Mouse (Mus musculus) forebrain, embryonic 15.5 days (tissue): ENCODE results near the gene Snx13. TPM values are rescaled to one million over a fixed set of nuclear protein-coding genes. Genes with fewer than 3 reads are reported as not detected.

Experiments used
- ATAC-seq: fragments of 200-750 bp; cut with Nextera tagmentation; replicated peaks from 2 replicates; pipeline ENCODE4 v1.8.0; 2017; ENCODE audit warnings: mild to moderate bottlenecking, moderate TSS enrichment, moderate library complexity
- H3K27ac ChIP-seq: fragments of 300-500 bp; sonication (generic); replicated peaks from 2 replicates; pipeline ENCODE4 v1.5.1; 2015; ENCODE audit warnings: mild to moderate bottlenecking, inconsistent platforms
- H3K27me3 ChIP-seq: fragments of 300-500 bp; sonication (generic); 2 replicates; pipeline ENCODE4 v1.6.1; 2015; ENCODE audit warnings: inconsistent platforms
- H3K36me3 ChIP-seq: fragments of 300-500 bp; sonication (generic); 2 replicates; pipeline ENCODE4 v1.6.1; 2015; ENCODE audit warnings: mild to moderate bottlenecking, inconsistent platforms
- H3K4me1 ChIP-seq: fragments of 300-500 bp; sonication (generic); 2 replicates; pipeline ENCODE4 v1.6.1; 2015; ENCODE audit warnings: inconsistent platforms
- H3K4me2 ChIP-seq: fragments of 300-500 bp; sonication (generic); replicated peaks from 2 replicates; pipeline ENCODE4 v1.6.1; 2015; ENCODE audit warnings: mild to moderate bottlenecking, inconsistent platforms
- H3K4me3 ChIP-seq: fragments of 300-500 bp; sonication (generic); 2 replicates; pipeline ENCODE4 v1.5.1; 2015; ENCODE audit warnings: mild to moderate bottlenecking, inconsistent platforms
- H3K9ac ChIP-seq: fragments of 300-500 bp; sonication (generic); replicated peaks from 2 replicates; pipeline ENCODE4 v1.6.1; 2015; ENCODE audit warnings: mild to moderate bottlenecking, inconsistent platforms
- H3K9me3 ChIP-seq: fragments of 300-500 bp; sonication (generic); 2 replicates; pipeline ENCODE4 v1.6.1; 2016; ENCODE audit warnings: inconsistent platforms
- WGBS: fragments of 180-500 bp; shearing (Covaris S2); methylation state at CpG from one replicate; pipeline ENCODE4 v1.1.7; 2015; ENCODE audit warnings: mixed read lengths; 5-methylcytosine and 5-hydroxymethylcytosine counted together
- polyA plus RNA-seq: library from polyadenylated mRNA; unstranded; fragments of >200 nt; fragmentation: Nextera tagmentation; extraction: Ambion mirVana; gene quantifications from 2 replicates; pipeline ENCODE4 v1.2.1, GENCODE M21; 2015

Gene Snx13
- 29.8 and 32.1 TPM in 2 replicates for polyA plus RNA-seq

- no peaks in the 10 kb centered on the region for H3K36me3 ChIP-seq
- no peaks in the 10 kb centered on the region for H3K9me3 ChIP-seq
- ATAC-seq: peak; percentile 99
- peak within 1 kb of the TSS; percentile 77 for H3K4me2 ChIP-seq
- WGBS: under 1% methylated on average over 44 of the region's 51 CpGs
- no peaks in the 10 kb centered on the region for H3K27me3 ChIP-seq
- peak within 1 kb of the TSS; percentile 95 for H3K9ac ChIP-seq
- H3K4me3 ChIP-seq: peak within 1 kb of the TSS; percentile 93
- H3K27ac ChIP-seq: peak within 1 kb of the TSS; percentile 97
- peaks cover 25% of the 10 kb centered on the region for H3K4me1 ChIP-seq
These were observed at the start of gene Snx13 for GRCm38 (mm10) chr12:35046999-35047319. Gene Snx13 (plus strand): TSS chr12:35047186.

- Histone ChIP-seq H3K36me3 (no peaks in the 10 kb centered on the region), H3K9ac (no peak overlapping the region), H3K27me3 (no peaks in the 10 kb centered on the region), H3K4me1 (peaks cover 2% of the 10 kb centered on the region; the same call in 1 of the 2 replicates), H3K9me3 (no peaks in the 10 kb centered on the region), H3K4me2 (no peak overlapping the region), H3K27ac (no peak overlapping the region), H3K4me3 (no peak overlapping the region)
- WGBS: 93% methylated on average over 3 of the region's 3 CpGs
- no peak for ATAC-seq
These were observed 49.3 kb upstream of the Snx13 start for GRCm38 (mm10) chr12:34997597-34998182.

- peaks cover 2% of the 10 kb centered on the region; the same call in 1 of the 2 replicates for H3K4me1 ChIP-seq
- H3K4me2 ChIP-seq: no peak overlapping the region
- no peak overlapping the region for H3K9ac ChIP-seq
- no peak overlapping the region for H3K27ac ChIP-seq
- WGBS: 72% methylated on average over 12 of the region's 12 CpGs
- ATAC-seq: no peak
- H3K4me3 ChIP-seq: no peak overlapping the region
- no peaks in the 10 kb centered on the region for H3K27me3 ChIP-seq
- no peaks in the 10 kb centered on the region for H3K9me3 ChIP-seq
- H3K36me3 ChIP-seq: no peaks in the 10 kb centered on the region
These were observed 48.1 kb upstream of the Snx13 start for GRCm38 (mm10) chr12:34998778-34999467.

- Histone ChIP-seq H3K36me3 (no peaks in the 10 kb centered on the region), H3K27ac (no peak overlapping the region), H3K27me3 (no peaks in the 10 kb centered on the region), H3K9me3 (no peaks in the 10 kb centered on the region), H3K9ac (no peak overlapping the region), H3K4me2 (no peak overlapping the region), H3K4me1 (peaks cover 2% of the 10 kb centered on the region; the same call in 1 of the 2 replicates), H3K4me3 (no peak overlapping the region)
- 55% methylated on average over 4 of the region's 4 CpGs for WGBS
- ATAC-seq: no peak
These were observed 46.7 kb upstream of the Snx13 start for GRCm38 (mm10) chr12:35000323-35000722.

GRCm38 (mm10) chr12:35005748-35006147 is 41.2 kb upstream of the Snx13 start:
- H3K4me2 ChIP-seq: no peak overlapping the region
- no peaks in the 10 kb centered on the region for H3K36me3 ChIP-seq
- H3K4me1 ChIP-seq: peaks cover 17% of the 10 kb centered on the region
- H3K9ac ChIP-seq: no peak overlapping the region
- no peak for ATAC-seq
- no peak overlapping the region for H3K4me3 ChIP-seq
- H3K27ac ChIP-seq: no peak overlapping the region
- no peaks in the 10 kb centered on the region for H3K9me3 ChIP-seq
- no peaks in the 10 kb centered on the region for H3K27me3 ChIP-seq

GRCm38 (mm10) chr12:35007851-35008250 is 39.1 kb upstream of the Snx13 start:
- H3K4me1 ChIP-seq: peaks cover 17% of the 10 kb centered on the region
- no peaks in the 10 kb centered on the region for H3K36me3 ChIP-seq
- no peak overlapping the region for H3K4me2 ChIP-seq
- 23% methylated on average over 1 of the region's 1 CpGs for WGBS
- peak overlapping the region; percentile 65 for H3K27ac ChIP-seq
- ATAC-seq: 0 out of 2 replicates have a peak, but pooled peaks have one; percentile 16
- H3K9ac ChIP-seq: no peak overlapping the region
- no peak overlapping the region for H3K4me3 ChIP-seq
- H3K27me3 ChIP-seq: no peaks in the 10 kb centered on the region
- no peaks in the 10 kb centered on the region for H3K9me3 ChIP-seq

- Histone ChIP-seq H3K4me1 (peaks cover 17% of the 10 kb centered on the region), H3K27me3 (no peaks in the 10 kb centered on the region), H3K4me2 (peak overlapping the region; percentile 17; the same call in 1 of the 2 replicates), H3K9me3 (no peaks in the 10 kb centered on the region), H3K27ac (peak overlapping the region; percentile 65), H3K9ac (no peak overlapping the region), H3K4me3 (no peak overlapping the region), H3K36me3 (no peaks in the 10 kb centered on the region)
- WGBS: 12% methylated on average over 11 of the region's 11 CpGs
- ATAC-seq: peak; percentile 96
These were observed 38.4 kb upstream of the Snx13 start for GRCm38 (mm10) chr12:35008340-35009137.

- H3K27me3 ChIP-seq: no peaks in the 10 kb centered on the region
- no peak overlapping the region for H3K27ac ChIP-seq
- no peak overlapping the region for H3K4me2 ChIP-seq
- WGBS: 73% methylated on average over 1 of the region's 1 CpGs
- H3K4me3 ChIP-seq: no peak overlapping the region
- no peaks in the 10 kb centered on the region for H3K9me3 ChIP-seq
- no peak overlapping the region for H3K9ac ChIP-seq
- peaks cover 20% of the 10 kb centered on the region for H3K4me1 ChIP-seq
- no peaks in the 10 kb centered on the region for H3K36me3 ChIP-seq
- ATAC-seq: no peak
These were observed 35.5 kb upstream of the Snx13 start for GRCm38 (mm10) chr12:35011462-35011861.

- Histone ChIP-seq H3K9me3 (no peaks in the 10 kb centered on the region), H3K4me2 (no peak overlapping the region), H3K27ac (no peak overlapping the region), H3K36me3 (no peaks in the 10 kb centered on the region), H3K9ac (no peak overlapping the region), H3K4me1 (peaks cover 8% of the 10 kb centered on the region), H3K4me3 (no peak overlapping the region), H3K27me3 (no peaks in the 10 kb centered on the region)
- no peak for ATAC-seq
- 78% methylated on average over 2 of the region's 2 CpGs for WGBS
These were observed 33.0 kb upstream of the Snx13 start for GRCm38 (mm10) chr12:35013950-35014349.

- H3K9ac ChIP-seq: no peak overlapping the region
- H3K4me1 ChIP-seq: peaks cover 3% of the 10 kb centered on the region; the same call in 1 of the 2 replicates
- no peak overlapping the region for H3K27ac ChIP-seq
- no peaks in the 10 kb centered on the region for H3K36me3 ChIP-seq
- peak; percentile 79 for ATAC-seq
- H3K4me2 ChIP-seq: no peak overlapping the region
- H3K9me3 ChIP-seq: no peaks in the 10 kb centered on the region
- H3K27me3 ChIP-seq: no peaks in the 10 kb centered on the region
- no peak overlapping the region for H3K4me3 ChIP-seq
- WGBS: 54% methylated on average over 3 of the region's 3 CpGs
These were observed 30.9 kb upstream of the Snx13 start for GRCm38 (mm10) chr12:35016056-35016455.

- Histone ChIP-seq H3K9ac (no peak overlapping the region), H3K27me3 (no peaks in the 10 kb centered on the region), H3K4me3 (no peak overlapping the region), H3K4me1 (peaks cover 3% of the 10 kb centered on the region; the same call in 1 of the 2 replicates), H3K27ac (no peak overlapping the region), H3K9me3 (no peaks in the 10 kb centered on the region), H3K4me2 (no peak overlapping the region), H3K36me3 (no peaks in the 10 kb centered on the region)
- WGBS: 92% methylated on average over 9 of the region's 9 CpGs
- ATAC-seq: peak; percentile 26; the same call in 1 of the 2 replicates
These were observed 30.3 kb upstream of the Snx13 start for GRCm38 (mm10) chr12:35016481-35017250.
